Mouse (Mus musculus) megakaryocyte progenitor cell, adult 5-6 weeks (primary cell): Measurements from ENCODE around the gene Rapgef5. TPM values are rescaled to one million over a fixed set of nuclear protein-coding genes. Genes with fewer than 3 reads are reported as not detected.

Experiments used
- ATAC-seq: replicated peaks from 2 replicates; pipeline ENCODE4 v1.8.0; 2016; ENCODE audit warnings: mild to moderate bottlenecking, moderate TSS enrichment, inconsistent platforms; ENCODE audit not compliant: poor library complexity
- total RNA-seq, 2 experiments: library from RNA; stranded (forward) in 1 of 2; stranded (reverse) in 1 of 2; fragments of 157-497, 149-512 nt in 1 of 2; fragments of 200-1000 nt in 1 of 2; gene quantifications; 2 replicates each; pipeline versions ENCODE4 v1.2.3 to v1.2.4; 2015 to 2017

Rapgef5 gene
- total RNA-seq, 2 experiments from 2014 or later, result 3.6 to 4.9 TPM

- no peak for ATAC-seq
These were observed 81.9 kb downstream of the Rapgef5 start for GRCm38 (mm10) chr12:117598190-117598589.

GRCm38 (mm10) chr12:117605966-117606365 lies 89.7 kb downstream of the Rapgef5 start:
- no peak for ATAC-seq

GRCm38 (mm10) chr12:117612715-117613114 lies 96.4 kb downstream of the Rapgef5 start:
- no peak for ATAC-seq

- 0 out of 2 replicates have a peak, but pooled peaks have one; percentile 26 for ATAC-seq
These were observed 103.3 kb downstream of the Rapgef5 start for GRCm38 (mm10) chr12:117619523-117620023.

GRCm38 (mm10) chr12:117622972-117623371 lies 106.7 kb downstream of the Rapgef5 start:
- ATAC-seq, result no peak

- ATAC-seq, result no peak
These were observed 111.0 kb downstream of the Rapgef5 start for GRCm38 (mm10) chr12:117627311-117627710.

- no peak for ATAC-seq
These were observed 112.2 kb downstream of the Rapgef5 start for GRCm38 (mm10) chr12:117628321-117629093.

GRCm38 (mm10) chr12:117632133-117632532 lies 115.9 kb downstream of the Rapgef5 start:
- ATAC-seq, result no peak

GRCm38 (mm10) chr12:117636139-117636772 lies 120.0 kb downstream of the Rapgef5 start:
- no peak for ATAC-seq

GRCm38 (mm10) chr12:117636969-117637368 lies 120.7 kb downstream of the Rapgef5 start:
- no peak for ATAC-seq

- ATAC-seq, result peak; percentile 63
These were observed 122.6 kb downstream of the Rapgef5 start for GRCm38 (mm10) chr12:117638833-117639232.

GRCm38 (mm10) chr12:117639356-117640121 lies 123.3 kb downstream of the Rapgef5 start:
- ATAC-seq, result peak; percentile 88

- ATAC-seq, result no peak
These were observed 126.2 kb downstream of the Rapgef5 start for GRCm38 (mm10) chr12:117642512-117642911.

GRCm38 (mm10) chr12:117645771-117646170 lies 129.5 kb downstream of the Rapgef5 start:
- no peak for ATAC-seq

GRCm38 (mm10) chr12:117653920-117654472 lies 137.7 kb downstream of the Rapgef5 start:
- ATAC-seq, result no peak

- ATAC-seq, result no peak
These were observed 140.7 kb downstream of the Rapgef5 start for GRCm38 (mm10) chr12:117656935-117657334.

GRCm38 (mm10) chr12:117657766-117658165 lies 141.5 kb downstream of the Rapgef5 start:
- no peak for ATAC-seq

- ATAC-seq, result no peak
These were observed 142.5 kb downstream of the Rapgef5 start for GRCm38 (mm10) chr12:117658821-117659220.

GRCm38 (mm10) chr12:117660361-117660760 lies 144.1 kb downstream of the Rapgef5 start:
- no peak for ATAC-seq

- ATAC-seq, result no peak
These were observed 145.6 kb downstream of the Rapgef5 start for GRCm38 (mm10) chr12:117661871-117662270.

GRCm38 (mm10) chr12:117663637-117664036 lies 147.4 kb downstream of the Rapgef5 start:
- no peak for ATAC-seq
